Mouse (Mus musculus) myocyte (in vitro differentiated cells): ENCODE results near the gene Slc44a1. TPM values are rescaled to one million over a fixed set of nuclear protein-coding genes. Genes with fewer than 3 reads are reported as not detected.

Source experiments
- H3K27me3 ChIP-seq: one replicate; pipeline ENCODE4 v1.6.1; 2011; ENCODE audit not compliant: control insufficient read depth, insufficient read depth, insufficient read length
- H3K36me3 ChIP-seq: one replicate; pipeline ENCODE4 v1.6.1; 2011; ENCODE audit not compliant: control insufficient read depth, insufficient read depth
- H3K4me2 ChIP-seq: one replicate; pipeline ENCODE4 v1.6.1; 2011; ENCODE audit warnings: low read depth, control low read depth
- H3K4me3 ChIP-seq: one replicate; pipeline ENCODE4 v1.5.1; 2011; ENCODE audit warnings: mild to moderate bottlenecking, control low read depth, moderate library complexity
- H3K79me2 ChIP-seq: one replicate; pipeline ENCODE4 v1.6.1; 2011; ENCODE audit not compliant: control insufficient read depth, insufficient read depth
- H3ac ChIP-seq: one replicate; pipeline ENCODE4 v1.6.1; 2011; ENCODE audit not compliant: control insufficient read depth, insufficient read length
- CEBPB ChIP-seq: IDR thresholded peaks from 2 replicates; pipeline ENCODE4 v1.6.1; 2011; ENCODE audit warnings: mild to moderate bottlenecking, moderate library complexity; ENCODE audit not compliant: poor library complexity, insufficient read depth, severe bottlenecking
- E2F4 ChIP-seq: IDR thresholded peaks from one replicate; pipeline ENCODE4 v1.6.1; 2011; ENCODE audit warnings: mild to moderate bottlenecking, control low read depth, moderate library complexity; ENCODE audit not compliant: insufficient read depth
- MAX ChIP-seq: IDR thresholded peaks from one replicate; pipeline ENCODE4 v1.6.1; 2011; ENCODE audit warnings: low read depth, mild to moderate bottlenecking, control low read depth
- MYOD1 ChIP-seq, 3 experiments: IDR thresholded peaks; one replicate each; pipeline ENCODE4 v1.6.1; 2011; ENCODE audit warnings: control low read depth in 2 of 3, low read depth in 2 of 3, mild to moderate bottlenecking in 2 of 3, moderate library complexity in 1 of 3; ENCODE audit not compliant: insufficient read length in 2 of 3, control insufficient read depth in 1 of 3
- MYOG ChIP-seq, 3 experiments: IDR thresholded peaks; one replicate each; pipeline ENCODE4 v1.6.1; 2011; ENCODE audit warnings: control low read depth in 2 of 3, low read depth in 2 of 3, mild to moderate bottlenecking in 2 of 3; ENCODE audit not compliant: insufficient read length in 2 of 3, control insufficient read depth in 1 of 3, insufficient read depth in 1 of 3
- POLR2A ChIP-seq: IDR thresholded peaks from one replicate; pipeline ENCODE4 v1.6.1; 2011; ENCODE audit warnings: low read depth, mild to moderate bottlenecking, control low read depth, moderate library complexity; ENCODE audit not compliant: insufficient read length
- POLR2AphosphoS2 ChIP-seq: IDR thresholded peaks from one replicate; pipeline ENCODE4 v1.6.1; 2011; ENCODE audit warnings: low read depth, control low read depth; ENCODE audit not compliant: insufficient read length
- REST ChIP-seq: IDR thresholded peaks from one replicate; pipeline ENCODE4 v1.6.1; 2011; ENCODE audit warnings: mild to moderate bottlenecking, control low read depth, moderate library complexity; ENCODE audit not compliant: insufficient read depth, insufficient read length
- SRF ChIP-seq: IDR thresholded peaks from one replicate; pipeline ENCODE4 v1.6.1; 2011; ENCODE audit warnings: low read depth; ENCODE audit not compliant: control insufficient read depth, insufficient read length
- TCF12 ChIP-seq: IDR thresholded peaks from one replicate; pipeline ENCODE4 v1.6.1; 2011; ENCODE audit warnings: mild to moderate bottlenecking, control low read depth; ENCODE audit not compliant: poor library complexity, insufficient read depth, severe bottlenecking
- TCF3 ChIP-seq: IDR thresholded peaks from one replicate; pipeline ENCODE4 v1.6.1; 2011; ENCODE audit warnings: low read depth, control low read depth; ENCODE audit not compliant: insufficient read length
- USF1 ChIP-seq: IDR thresholded peaks from one replicate; pipeline ENCODE4 v1.6.1; 2011; ENCODE audit warnings: low read depth, mild to moderate bottlenecking, control low read depth, moderate library complexity
- polyA plus RNA-seq: library from polyadenylated mRNA; unstranded; fragments of >200 nt; fragmentation: generic; extraction: Trizol; gene quantifications from one replicate; pipeline ENCODE4 v1.2.1, GENCODE M21; 2012; ENCODE audit warnings: missing spikeins

Slc44a1 gene
- polyA plus RNA-seq, 1 experiment: 43.7 TPM

- no peak overlapping the region for H3ac ChIP-seq
- no peak overlapping the region for H3K4me2 ChIP-seq
- no peak overlapping the region for H3K4me3 ChIP-seq
- TF ChIP-seq TCF3: no peak
- TF ChIP-seq POLR2A: no peak
- no peak for TF ChIP-seq SRF
- no peak for TF ChIP-seq REST
- no peaks in the 10 kb centered on the region for H3K27me3 ChIP-seq
- H3K36me3 ChIP-seq: no peaks in the 10 kb centered on the region
- H3K79me2 ChIP-seq: no peaks in the 10 kb centered on the region
Measured at GRCm38 (mm10) chr4:53414031-53414797, 26.0 kb upstream of the Slc44a1 start.

- Histone ChIP-seq H3K36me3 (no peaks in the 10 kb centered on the region), H3K4me2 (no peak overlapping the region), H3K27me3 (no peaks in the 10 kb centered on the region), H3ac (no peak overlapping the region), H3K79me2 (no peaks in the 10 kb centered on the region), H3K4me3 (no peak overlapping the region)
- no peak for TF ChIP-seq CEBPB
- no peak for TF ChIP-seq POLR2AphosphoS2
- no peak for TF ChIP-seq USF1
- TF ChIP-seq TCF12: no peak
- TF ChIP-seq E2F4: no peak
- TF ChIP-seq MAX: no peak
- no peak for TF ChIP-seq SRF
- no peak for TF ChIP-seq MYOG (IDR thresholded peaks at IDR 0.05; ENCODE audit: control insufficient read depth in 1 of 3, insufficient read depth in 1 of 3, insufficient read length in 2 of 3, low read depth in 2 of 3)
- TF ChIP-seq MYOD1 (IDR thresholded peaks at IDR 0.05; ENCODE audit: control insufficient read depth in 1 of 3, insufficient read length in 2 of 3, low read depth in 2 of 3): no peak
- TF ChIP-seq POLR2A: no peak
- no peak for TF ChIP-seq TCF3
- TF ChIP-seq REST: no peak
Measured at GRCm38 (mm10) chr4:53415873-53416637, 24.2 kb upstream of the Slc44a1 start.

- Histone ChIP-seq H3K27me3 (no peaks in the 10 kb centered on the region), H3K4me2 (no peak overlapping the region), H3K79me2 (no peaks in the 10 kb centered on the region), H3ac (no peak overlapping the region), H3K4me3 (no peak overlapping the region), H3K36me3 (no peaks in the 10 kb centered on the region)
- TF ChIP-seq MYOD1 (IDR thresholded peaks at IDR 0.05; ENCODE audit: control insufficient read depth in 1 of 3, insufficient read length in 2 of 3, low read depth in 2 of 3) (no peak), MYOG (IDR thresholded peaks at IDR 0.05; ENCODE audit: control insufficient read depth in 1 of 3, insufficient read depth in 1 of 3, insufficient read length in 2 of 3, low read depth in 2 of 3) (no peak), SRF (no peak), E2F4 (no peak), TCF3 (no peak), MAX (no peak), POLR2A (no peak), USF1 (no peak), TCF12 (no peak), REST (no peak), CEBPB (no peak), POLR2AphosphoS2 (no peak)
Measured at GRCm38 (mm10) chr4:53416928-53417327, 23.3 kb upstream of the Slc44a1 start.

- Histone ChIP-seq H3K36me3 (no peaks in the 10 kb centered on the region), H3K27me3 (no peaks in the 10 kb centered on the region), H3ac (no peak overlapping the region), H3K4me3 (no peak overlapping the region), H3K79me2 (no peaks in the 10 kb centered on the region), H3K4me2 (no peak overlapping the region)
- TF ChIP-seq TCF3: no peak
- no peak for TF ChIP-seq POLR2AphosphoS2
- no peak for TF ChIP-seq REST
- no peak for TF ChIP-seq CEBPB
- no peak for TF ChIP-seq MYOG (IDR thresholded peaks at IDR 0.05; ENCODE audit: control insufficient read depth in 1 of 3, insufficient read depth in 1 of 3, insufficient read length in 2 of 3, low read depth in 2 of 3)
- no peak for TF ChIP-seq MAX
- TF ChIP-seq USF1: no peak
- no peak for TF ChIP-seq TCF12
- no peak for TF ChIP-seq SRF
- no peak for TF ChIP-seq E2F4
- TF ChIP-seq MYOD1 (IDR thresholded peaks at IDR 0.05; ENCODE audit: control insufficient read depth in 1 of 3, insufficient read length in 2 of 3, low read depth in 2 of 3): no peak
- no peak for TF ChIP-seq POLR2A
Measured at GRCm38 (mm10) chr4:53422799-53423198, 17.4 kb upstream of the Slc44a1 start.

- no peak overlapping the region for H3K4me3 ChIP-seq
- no peaks in the 10 kb centered on the region for H3K79me2 ChIP-seq
- H3ac ChIP-seq: no peak overlapping the region
- no peak overlapping the region for H3K4me2 ChIP-seq
- H3K36me3 ChIP-seq: no peaks in the 10 kb centered on the region
- TF ChIP-seq TCF3 (no peak), MYOG (IDR thresholded peaks at IDR 0.05; ENCODE audit: control insufficient read depth in 1 of 3, insufficient read depth in 1 of 3, insufficient read length in 2 of 3, low read depth in 2 of 3) (no peak), CEBPB (no peak), MAX (no peak), POLR2A (no peak), TCF12 (no peak), USF1 (no peak), SRF (no peak), E2F4 (no peak), REST (no peak), MYOD1 (IDR thresholded peaks at IDR 0.05; ENCODE audit: control insufficient read depth in 1 of 3, insufficient read length in 2 of 3, low read depth in 2 of 3) (no peak), POLR2AphosphoS2 (no peak)
- no peaks in the 10 kb centered on the region for H3K27me3 ChIP-seq
Measured at GRCm38 (mm10) chr4:53427120-53427519, 13.1 kb upstream of the Slc44a1 start.
